Mouse (Mus musculus): Measurements from ENCODE around the gene Aadat.
"Not testable (repeated sequence)": the region's sequence is repeated elsewhere in the genome, so short reads cannot be mapped to it uniquely, and the experiment has no call there.

The Aadat gene

DNA sequence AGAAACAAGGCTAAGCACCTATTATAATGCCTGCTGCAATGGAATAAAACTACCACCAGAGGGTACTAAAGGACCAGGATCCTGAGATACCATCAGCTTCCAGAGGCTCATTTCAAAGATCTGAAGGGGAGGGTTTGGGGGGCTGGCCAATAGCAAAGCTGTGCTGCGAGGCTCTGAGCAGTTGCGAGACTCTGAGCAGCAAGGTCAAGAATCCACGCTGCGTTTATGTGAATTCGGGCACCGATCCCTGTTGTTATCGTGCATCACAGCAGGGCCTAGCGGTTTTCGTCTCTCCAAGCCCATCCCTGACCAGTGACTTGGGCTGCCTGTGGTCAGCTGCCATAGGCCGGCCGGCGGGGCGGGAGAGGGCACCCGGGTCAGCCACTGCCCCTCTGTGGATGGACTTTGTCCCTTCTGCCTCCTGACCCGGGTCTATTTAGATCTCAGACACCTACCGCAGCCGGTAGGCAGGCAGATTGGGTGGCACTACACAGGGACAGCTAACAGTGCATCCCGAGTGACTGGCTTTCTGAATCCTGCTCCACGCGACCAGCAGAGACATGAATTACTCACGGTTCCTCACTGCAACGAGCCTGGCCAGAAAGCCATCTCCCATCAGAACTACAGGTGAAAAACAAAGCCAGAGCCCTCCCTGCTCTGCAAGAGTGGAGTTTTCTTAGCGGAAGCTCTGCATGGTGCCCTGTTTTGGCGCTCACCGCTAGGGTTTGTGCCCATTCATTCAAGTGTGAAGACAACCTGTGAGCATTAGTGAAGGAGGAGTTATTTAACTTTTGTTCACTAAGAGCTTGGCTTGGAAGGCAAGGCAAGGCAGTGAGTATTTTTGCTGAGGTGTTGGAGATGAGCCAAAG lies at the start of gene Aadat:
TSS of gene Aadat (plus strand) at position 280 of the 869 bp plus-strand sequence.
- DNase-seq = peak; percentile 68

DNA sequence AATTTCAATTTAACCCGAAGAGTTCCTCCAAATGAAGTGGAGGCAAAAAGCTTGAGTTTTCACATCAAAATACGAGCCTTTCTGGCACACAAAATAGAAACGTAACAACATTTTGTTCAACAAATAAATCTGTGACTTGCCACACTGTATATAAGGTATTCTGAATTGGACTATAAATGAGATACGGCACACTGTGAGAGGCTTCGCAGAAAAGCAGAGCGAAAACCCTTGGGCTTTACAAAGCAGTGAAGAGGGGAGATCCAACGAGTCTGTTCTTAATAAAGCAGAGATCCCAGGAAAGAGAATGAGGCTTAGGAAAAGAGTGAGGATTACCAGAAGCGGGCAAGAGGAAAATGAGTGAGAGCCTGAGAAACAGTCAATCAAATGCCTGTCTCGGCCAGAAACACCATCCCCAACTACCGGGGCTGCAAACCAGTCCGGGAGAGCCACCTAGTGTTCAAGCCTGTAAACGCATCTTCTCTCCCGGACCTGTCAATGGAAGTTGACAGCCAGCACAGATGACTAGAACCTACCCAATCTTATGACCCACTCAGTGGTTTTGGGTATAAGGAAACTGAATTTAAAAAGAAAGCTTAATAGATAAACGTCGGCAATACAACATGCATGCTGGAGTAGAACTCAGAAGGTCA lies 38.9 kb upstream of the Aadat start:
- peak; percentile 40 for DNase-seq

DNA sequence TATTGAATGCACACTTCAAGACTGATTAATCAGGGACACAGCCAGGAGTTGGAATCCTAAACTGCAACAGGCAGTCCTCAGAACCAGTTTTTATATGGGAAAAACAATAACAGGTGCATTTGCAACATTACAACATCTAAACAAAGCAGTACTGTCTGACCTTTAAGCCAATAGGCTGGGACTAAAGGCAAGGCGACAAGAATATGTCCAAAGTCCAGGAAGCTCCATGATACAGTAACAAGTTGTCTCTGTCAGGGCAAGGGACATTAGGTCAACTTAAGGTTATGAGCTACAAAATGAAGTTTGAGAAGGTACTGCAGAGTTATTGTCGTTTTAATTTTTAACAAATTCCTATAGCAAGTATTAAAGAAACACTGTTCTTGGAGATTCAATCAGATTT lies 15.6 kb upstream of the Aadat start:
- no peak for DNase-seq

DNA sequence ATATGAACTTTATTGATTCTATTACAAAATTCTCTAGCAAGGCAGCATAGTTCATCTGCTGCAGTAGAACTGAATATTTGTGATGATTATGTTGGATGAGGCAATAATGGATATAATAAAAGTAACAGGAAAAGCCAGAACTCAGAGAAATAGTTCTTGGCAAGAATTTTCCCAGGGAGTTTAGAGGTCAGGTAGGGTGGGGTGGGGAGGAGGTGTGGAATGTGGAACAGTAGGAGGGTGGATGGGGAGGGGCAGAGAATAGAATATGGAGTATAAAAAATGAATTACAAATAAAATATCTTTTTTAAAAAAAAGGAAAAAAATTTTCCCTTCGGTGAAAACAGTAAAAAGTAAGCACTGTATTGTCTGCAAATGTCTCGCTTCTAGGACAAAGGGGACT lies 13.9 kb upstream of the Aadat start:
- no peak for DNase-seq

DNA sequence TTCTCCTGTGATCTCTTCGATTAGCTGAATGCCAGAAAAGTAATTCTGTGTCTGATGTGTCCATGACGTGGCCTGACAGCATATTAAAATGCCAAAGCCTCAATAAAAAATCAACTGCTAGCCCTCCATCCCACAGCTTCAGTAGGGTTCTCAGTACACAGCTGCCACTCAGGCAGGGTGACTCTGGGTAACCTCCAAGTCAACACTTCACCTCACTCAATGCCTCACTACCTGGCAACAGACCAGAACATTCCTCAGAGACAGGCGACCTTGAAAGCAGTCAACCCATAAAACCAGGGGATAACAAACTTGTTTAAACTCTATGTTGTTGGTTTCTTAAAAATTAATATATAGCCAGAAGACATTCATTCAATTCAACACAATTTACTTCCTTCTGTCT lies 13.3 kb upstream of the Aadat start:
- no peak for DNase-seq

DNA sequence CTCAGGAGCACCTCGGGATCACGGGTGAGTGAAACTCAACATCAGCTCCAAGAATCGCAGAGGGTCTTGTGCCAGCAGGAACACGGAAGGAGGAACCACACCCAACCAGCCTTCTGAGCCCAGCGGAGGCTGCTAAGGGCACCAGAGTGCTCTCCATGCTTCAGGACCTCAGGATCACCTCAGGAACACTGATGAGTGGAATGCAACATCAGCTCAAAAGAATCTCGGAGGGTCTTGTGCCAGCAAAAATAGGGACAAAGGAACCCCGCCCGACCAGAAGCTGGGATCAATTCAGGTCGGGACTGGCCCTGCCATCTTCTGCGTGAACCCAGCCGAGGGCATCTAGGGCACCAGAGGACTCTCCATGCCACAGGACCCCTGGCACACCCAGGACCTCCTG lies 11.1 kb upstream of the Aadat start:
- no peak for DNase-seq

DNA sequence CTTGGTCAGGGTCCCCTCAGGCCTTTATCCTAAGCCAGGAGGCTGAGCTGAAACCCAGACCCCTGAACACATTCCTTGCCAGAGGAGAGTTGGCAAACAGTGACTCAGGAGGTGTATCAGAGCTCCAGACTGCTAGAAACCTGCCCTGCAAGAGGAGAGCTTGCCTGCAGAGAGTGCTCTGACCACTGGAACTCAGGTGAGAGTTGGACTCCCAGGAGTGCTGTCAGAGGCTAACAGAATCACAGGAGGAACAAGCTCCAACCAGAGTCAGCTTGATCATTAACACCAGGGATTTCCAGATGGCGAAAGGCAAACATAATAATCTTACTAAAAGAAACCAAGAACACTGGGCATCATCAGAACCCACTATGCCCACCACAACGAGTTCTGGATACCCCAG lies 10.7 kb upstream of the Aadat start:
- DNase-seq = not testable (repeated sequence)

DNA sequence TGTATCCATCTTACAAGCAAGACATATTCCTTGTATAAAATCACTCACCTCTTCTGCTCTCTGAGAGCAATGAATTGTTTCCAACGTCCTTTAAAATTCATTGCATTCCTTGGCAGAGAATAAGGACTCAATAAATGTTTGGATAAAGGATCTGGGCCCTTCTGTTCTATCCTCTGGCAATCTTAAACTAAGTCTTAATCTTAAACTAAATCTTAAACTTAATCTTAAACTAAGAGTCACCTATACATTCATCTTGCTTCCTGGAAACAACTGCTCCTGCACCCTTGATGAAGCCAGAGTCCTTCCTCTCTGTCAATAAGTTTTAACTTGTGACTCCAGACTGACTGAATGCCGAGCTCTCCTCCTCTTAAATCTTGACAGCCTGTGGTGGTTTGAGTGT lies 2.6 kb upstream of the Aadat start, which contains the start of gene Gm10283:
TSS of gene Gm10283 (minus strand) at position 101 of the 400 bp plus-strand sequence.
- no peak for DNase-seq

DNA sequence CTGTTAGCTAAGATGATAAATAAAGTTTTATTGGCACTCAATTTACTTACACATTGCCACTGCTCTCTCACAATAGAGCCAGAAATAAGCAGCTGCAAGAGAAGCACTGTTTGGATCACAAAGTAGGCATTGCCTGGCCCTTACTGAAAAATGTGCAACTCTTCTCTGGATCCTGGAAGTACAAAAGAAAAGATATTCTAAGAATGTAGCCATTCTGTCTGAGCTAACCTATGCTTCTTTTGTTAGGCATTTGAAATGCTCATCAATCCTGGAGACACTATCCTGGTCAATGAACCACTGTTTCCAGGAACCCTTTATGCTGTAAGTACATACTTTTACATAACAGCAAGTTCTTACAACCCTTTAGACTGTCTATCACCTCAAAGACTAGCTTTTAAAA lies 12.6 kb downstream of the Aadat start:
- DNase-seq = no peak

DNA sequence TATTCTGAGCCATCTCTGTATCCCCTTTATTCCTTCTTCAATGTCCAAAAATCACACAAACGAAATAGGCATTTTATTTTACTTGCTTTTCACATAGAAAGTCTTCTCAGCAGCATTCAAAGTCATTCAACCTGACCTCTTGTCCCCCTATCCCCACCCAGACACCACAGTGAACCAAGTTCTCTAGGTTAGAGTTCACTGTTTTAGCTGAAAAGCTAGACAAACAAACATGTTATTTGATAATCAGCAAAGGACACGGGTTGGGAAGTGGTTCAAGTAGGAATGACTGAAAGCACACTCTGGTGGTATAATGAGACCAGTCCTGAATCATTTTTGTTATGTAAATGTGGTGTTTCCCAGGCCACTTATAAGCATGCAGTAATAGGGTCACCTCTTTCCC lies 29.2 kb downstream of the Aadat start:
- DNase-seq = no peak

DNA sequence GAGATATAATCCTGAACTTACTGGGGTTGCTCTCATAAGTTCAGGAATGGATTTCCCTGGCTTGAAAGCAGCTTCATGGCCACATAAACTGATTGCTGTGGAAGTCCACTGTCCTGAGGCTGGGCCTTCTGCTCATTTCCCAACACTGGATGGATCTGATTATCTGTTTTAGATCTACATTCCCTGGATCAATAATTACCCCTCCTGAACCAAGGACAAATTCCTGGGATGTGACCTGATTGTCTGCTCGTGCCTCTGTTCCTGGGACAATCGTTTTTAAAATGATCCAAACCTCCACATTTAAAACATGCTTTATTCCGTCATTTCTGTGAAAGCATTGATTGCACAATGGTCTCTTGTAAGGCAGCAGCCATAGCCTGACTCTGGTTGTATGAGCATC lies 61.1 kb downstream of the Aadat start:
- no peak for DNase-seq

DNA sequence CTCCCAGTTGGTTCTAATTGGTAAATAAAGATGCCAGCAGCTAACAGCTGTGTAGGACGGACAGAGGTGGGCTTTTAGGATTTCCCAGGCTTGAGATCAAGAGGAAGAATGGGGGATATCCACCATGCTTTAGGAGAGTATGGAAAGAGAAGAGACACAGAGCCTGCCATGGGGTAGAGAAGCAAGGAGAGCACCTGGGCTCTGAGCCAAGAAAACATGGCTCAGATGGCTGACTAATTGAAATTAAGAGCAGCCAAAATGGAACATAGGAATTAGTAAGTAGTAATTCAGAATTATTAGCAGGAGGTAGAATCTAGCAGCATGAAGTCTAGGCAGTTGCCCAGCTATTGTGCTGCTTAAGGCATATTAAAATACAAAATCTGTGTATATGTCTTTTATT lies 71.5 kb downstream of the Aadat start:
- DNase-seq = peak; percentile 3

DNA sequence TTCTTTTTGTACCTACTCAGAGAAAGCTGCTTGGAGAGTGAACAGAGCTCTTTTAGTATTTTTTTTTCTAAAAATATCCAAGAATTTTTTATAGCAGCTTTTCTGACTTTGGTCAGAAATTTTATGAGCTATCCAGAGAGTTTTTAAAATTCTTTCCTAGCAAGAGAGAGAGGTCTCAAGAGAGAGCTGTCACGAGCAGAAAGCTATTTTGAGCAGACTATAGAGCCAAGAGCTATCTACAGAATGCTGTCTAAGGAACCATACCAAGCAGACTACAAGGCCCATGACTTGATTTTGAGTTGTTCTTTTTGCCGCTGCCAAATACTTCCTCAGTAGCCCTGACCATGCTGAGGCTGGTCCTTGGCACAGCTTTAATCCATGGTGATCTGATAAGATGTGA lies 77.6 kb downstream of the Aadat start:
- DNase-seq = no peak

DNA sequence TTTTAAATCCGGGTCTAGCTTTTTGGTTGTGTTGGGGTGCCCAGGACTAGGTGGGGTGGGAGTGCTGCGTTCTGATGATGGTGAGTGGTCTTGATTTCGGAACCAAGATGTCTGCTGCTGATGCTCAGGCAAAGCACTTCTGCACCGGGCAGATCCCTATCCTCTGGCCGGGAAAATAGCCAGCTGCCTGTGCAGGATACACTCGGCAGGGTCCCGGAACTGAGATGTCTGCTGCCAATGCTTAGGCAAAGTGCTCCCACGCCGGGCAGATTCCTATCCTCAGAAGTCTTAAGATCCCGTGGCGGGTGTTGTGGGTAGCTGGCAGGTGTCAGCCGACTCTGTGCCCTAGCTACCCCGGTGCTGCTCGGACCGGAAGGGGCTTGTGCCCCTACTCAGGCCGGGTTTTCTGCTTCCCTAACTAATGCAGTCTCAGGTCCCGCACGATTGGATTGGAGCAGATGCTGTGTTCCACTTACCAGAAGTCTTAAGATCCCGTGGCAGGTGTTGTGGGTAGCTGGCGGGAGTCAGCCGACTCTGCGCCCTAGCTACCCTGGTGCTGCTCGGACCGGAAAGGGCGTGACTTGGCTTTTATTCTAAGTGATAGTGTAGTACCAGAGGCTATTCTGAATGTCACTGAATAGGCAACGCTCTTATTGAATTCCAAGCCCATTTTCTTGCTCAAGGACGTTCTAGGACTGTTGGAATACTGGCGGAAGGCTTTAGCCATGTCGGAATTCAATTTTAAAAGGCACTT lies 85.8 kb downstream of the Aadat start:
- DNase-seq = not testable (repeated sequence)

DNA sequence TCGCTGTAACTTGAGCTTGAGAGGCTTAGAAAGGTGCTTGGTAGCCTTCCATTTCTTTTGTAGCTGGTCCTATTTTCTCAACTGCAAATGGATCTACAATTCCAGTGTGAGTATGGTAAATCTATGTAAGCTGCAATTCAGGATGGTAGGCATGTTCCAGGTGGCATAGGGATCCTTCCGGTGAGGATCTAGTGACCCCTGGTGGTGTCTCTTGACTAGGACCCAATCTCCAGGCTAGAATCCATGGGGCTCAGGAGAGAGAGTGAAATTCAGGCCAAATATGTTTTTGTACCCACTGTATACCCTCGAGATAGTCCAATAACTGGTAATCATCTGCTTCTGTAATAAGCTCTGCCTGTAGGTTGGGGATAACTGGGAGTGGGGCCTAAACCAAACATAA lies 89.0 kb downstream of the Aadat start:
- DNase-seq = peak; percentile 9

Measured in cerebellum, adult 11 months (tissue).